Mouse (Mus musculus): ENCODE data around the gene Slit2.

GRCm38 (mm10) chr5:48125770-48126423 is 143.0 kb downstream of the Slit2 start:
- no peak for TF ChIP-seq CTCF (IDR thresholded peaks at IDR 0.05; ENCODE audit: low read depth, low read length)
- TF ChIP-seq POLR2A (IDR thresholded peaks at IDR 0.05; ENCODE audit: borderline replicate concordance, low read depth, low read length) = no peak

Measured in bone marrow macrophage, adult 2 months (primary cell).